Mouse (Mus musculus): ENCODE measurements at regions not wholly inside any gene's neighbourhood (a gene's known extent, or its start where the extent isn't known, plus 50 kb on each side); places are given as distances from the start of the nearest gene placed in this dataset.

DNA sequence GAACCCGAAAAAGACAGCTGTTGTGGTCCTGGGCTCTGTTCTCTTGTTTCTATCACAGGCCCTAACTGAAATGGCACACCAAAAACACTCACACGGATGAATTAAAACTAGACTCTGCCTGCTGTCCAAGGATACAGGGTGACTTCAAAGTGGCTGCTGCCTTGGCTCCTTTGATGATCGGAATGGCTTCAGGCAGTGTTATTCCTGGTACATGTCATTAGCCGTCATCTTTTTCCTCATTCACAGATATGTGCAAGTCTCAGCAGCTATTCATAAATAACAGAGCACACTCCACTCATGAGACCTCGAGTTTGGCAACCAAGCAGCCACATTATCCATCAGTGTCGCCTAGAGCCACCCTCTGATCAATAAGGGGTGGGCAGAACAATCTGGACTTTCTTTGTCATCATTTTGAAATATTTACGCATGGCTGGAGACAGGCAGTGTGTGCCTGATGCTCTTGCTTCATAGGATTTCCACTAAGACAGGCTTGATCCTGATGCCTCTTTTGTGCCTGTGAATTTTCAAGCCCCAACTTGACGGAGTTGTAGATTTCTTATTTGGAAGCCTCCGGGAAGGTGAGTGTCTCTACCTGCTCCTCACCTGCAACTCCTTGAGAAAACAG is 182.1 kb downstream of the Fndc1 start:
- TF ChIP-seq POLR2A (IDR thresholded peaks at IDR 0.05; ENCODE audit: control insufficient read depth, extremely low read depth, insufficient read depth, low read length, poor library complexity) = no peak
- TF ChIP-seq CTCF (IDR thresholded peaks at IDR 0.05; ENCODE audit: borderline replicate concordance, control insufficient read depth, extremely low read depth, insufficient read depth, low read length, poor library complexity) = no peak

Measured in thymus, adult 2 months (tissue).